Mouse (Mus musculus) midbrain, embryonic 11.5 days (tissue): ENCODE data around the gene Gm27179. TPM values are rescaled to one million over a fixed set of nuclear protein-coding genes. Genes with fewer than 3 reads are reported as not detected.
"Not testable (repeated sequence)": the region's sequence is repeated elsewhere in the genome, so short reads cannot be mapped to it uniquely, and the experiment has no call there.

Experiments used
- ATAC-seq: fragments of 200-750 bp; cut with Nextera tagmentation; 2 replicates; pipeline ENCODE4 v1.8.0; 2017; ENCODE audit warnings: moderate TSS enrichment, moderate library complexity; ENCODE audit not compliant: low FRiP score
- DNase-seq: peaks from one replicate; pipeline ENCODE4 v3.0.0; 2015; ENCODE audit warnings: low spot score; ENCODE audit errors: missing footprints
- H3K27ac ChIP-seq: fragments of 300-500 bp; sonication (generic); 2 replicates; pipeline ENCODE4 v1.5.1; 2014; ENCODE audit warnings: low read depth, low read length
- H3K27me3 ChIP-seq: fragments of 300-500 bp; sonication (generic); 2 replicates; pipeline ENCODE4 v1.6.1; 2014; ENCODE audit warnings: mild to moderate bottlenecking, low read length, moderate library complexity, mixed read lengths; ENCODE audit not compliant: control insufficient read depth, insufficient read depth
- H3K36me3 ChIP-seq: fragments of 300-500 bp; sonication (generic); 2 replicates; pipeline ENCODE4 v1.6.1; 2014; ENCODE audit warnings: mild to moderate bottlenecking, low read length, moderate library complexity, mixed read lengths; ENCODE audit not compliant: control insufficient read depth, insufficient read depth
- H3K4me1 ChIP-seq: fragments of 300-500 bp; sonication (generic); 2 replicates; pipeline ENCODE4 v1.6.1; 2014; ENCODE audit warnings: low read length; ENCODE audit not compliant: control insufficient read depth, insufficient read depth
- H3K4me2 ChIP-seq: fragments of 300-500 bp; sonication (generic); 2 replicates; pipeline ENCODE4 v1.6.1; 2014; ENCODE audit warnings: mild to moderate bottlenecking, moderate library complexity
- H3K4me3 ChIP-seq: fragments of 300-500 bp; sonication (generic); 2 replicates; pipeline ENCODE4 v1.5.1; 2014; ENCODE audit warnings: low read depth, low read length
- H3K9ac ChIP-seq: fragments of 300-500 bp; sonication (generic); 2 replicates; pipeline ENCODE4 v1.6.1; 2014; ENCODE audit warnings: low read length
- H3K9me3 ChIP-seq: fragments of 300-500 bp; sonication (generic); 2 replicates; pipeline ENCODE4 v1.6.1; 2016; ENCODE audit warnings: low read length; ENCODE audit not compliant: control insufficient read depth
- WGBS: fragments of 180-500 bp; shearing (Covaris S2); extraction: QIAGEN DNeasy Blood & Tissue Kit; methylation state at CpG from one replicate; pipeline ENCODE4 v1.1.7; 2014; 5-methylcytosine and 5-hydroxymethylcytosine counted together
- polyA plus RNA-seq: library from polyadenylated mRNA; unstranded; fragments of >200 nt; fragmentation: Nextera tagmentation; extraction: Ambion mirVana; gene quantifications from 2 replicates; pipeline ENCODE4 v1.2.1, GENCODE M21; 2014

Gm27179 gene
- polyA plus RNA-seq, 1 experiment from 2014 or later = not detected

DNA sequence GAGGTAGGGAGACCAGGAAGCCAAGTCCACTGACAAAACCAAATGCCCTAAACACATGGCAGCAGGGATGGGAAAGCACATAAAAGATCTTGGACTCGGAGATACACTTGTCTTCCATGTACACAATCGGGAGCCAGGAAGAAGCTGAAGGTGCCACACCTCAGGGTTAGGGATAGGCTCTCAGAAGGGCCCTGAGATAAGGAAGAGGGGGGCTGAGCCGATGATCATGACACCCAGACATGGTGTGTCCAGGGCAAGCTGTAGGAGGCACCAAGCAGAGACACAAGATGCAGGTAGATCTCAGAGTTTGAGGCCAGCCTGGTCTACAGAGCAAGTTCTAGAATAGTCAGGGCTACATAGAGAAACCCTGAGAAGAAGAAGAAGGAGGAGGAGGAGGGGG lies 17.8 kb downstream of the Gm27179 start:
- H3K4me1 ChIP-seq, H3K4me2 ChIP-seq, H3K9ac ChIP-seq, ATAC-seq, H3K36me3 ChIP-seq, H3K9me3 ChIP-seq, H3K27ac ChIP-seq, DNase-seq, H3K4me3 ChIP-seq, H3K27me3 ChIP-seq: not testable (repeated sequence)
- no CpG with 5 or more reads among the region's 3 CpGs for WGBS

DNA sequence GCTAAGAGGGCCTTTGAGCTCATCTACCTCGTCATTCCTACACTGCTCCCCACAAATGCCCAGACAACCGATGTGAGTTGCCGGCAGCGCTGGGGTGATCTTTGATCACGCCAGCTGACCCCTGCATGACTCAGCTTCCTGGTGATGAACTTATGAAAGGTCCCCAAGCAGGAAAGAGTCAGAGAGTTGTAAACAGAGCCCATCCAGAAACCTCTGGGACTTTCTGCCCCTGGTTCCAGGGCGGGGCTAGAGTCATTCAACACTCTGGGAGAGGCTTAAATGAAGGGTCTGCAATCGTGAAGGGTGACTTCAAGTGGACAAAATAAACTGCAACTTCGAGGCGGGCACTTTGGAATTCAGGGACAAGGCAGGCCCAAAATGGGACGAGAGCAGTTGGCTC lies 24.3 kb downstream of the Gm27179 start:
- not testable (repeated sequence) for ATAC-seq, H3K9me3 ChIP-seq, H3K36me3 ChIP-seq, H3K27me3 ChIP-seq, H3K4me1 ChIP-seq, H3K4me3 ChIP-seq, H3K27ac ChIP-seq, H3K9ac ChIP-seq, H3K4me2 ChIP-seq, DNase-seq
- no CpG with 5 or more reads among the region's 10 CpGs for WGBS

DNA sequence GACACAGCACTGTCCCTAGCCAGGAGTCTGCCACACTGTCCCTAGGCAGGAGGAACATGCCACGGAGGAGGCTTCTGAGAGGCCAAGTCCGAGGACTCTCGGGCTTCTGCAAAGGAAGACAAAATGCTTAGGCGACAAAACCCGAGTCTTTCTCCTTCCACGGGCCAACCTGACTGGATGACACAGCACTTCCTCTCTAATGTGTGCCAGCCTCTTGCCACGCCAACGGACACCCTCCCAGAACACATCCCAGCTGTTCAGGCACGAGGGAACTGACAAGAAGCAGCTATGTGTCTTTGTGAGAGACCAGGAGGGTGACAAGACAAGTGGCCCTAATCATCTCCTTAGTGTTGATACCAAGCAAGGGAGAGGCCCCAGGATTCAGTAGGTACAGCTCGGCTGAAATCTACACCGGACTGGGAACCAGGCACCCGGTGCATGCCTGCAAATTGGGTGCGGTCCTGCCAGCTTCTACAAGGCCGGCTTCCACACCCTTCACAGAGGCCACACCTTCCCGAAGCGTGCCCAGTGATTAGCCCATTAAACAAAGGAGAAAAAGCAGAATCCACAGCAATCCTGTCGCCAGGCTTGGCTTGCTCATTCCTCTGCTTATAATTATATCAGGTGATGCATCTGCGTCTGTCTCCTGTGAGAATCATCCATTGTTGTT lies 26.7 kb downstream of the Gm27179 start:
- ATAC-seq, H3K4me3 ChIP-seq, H3K36me3 ChIP-seq, H3K9ac ChIP-seq, H3K27me3 ChIP-seq, H3K4me1 ChIP-seq, H3K9me3 ChIP-seq, H3K4me2 ChIP-seq, H3K27ac ChIP-seq, DNase-seq: not testable (repeated sequence)
- WGBS = no CpG with 5 or more reads among the region's 18 CpGs

DNA sequence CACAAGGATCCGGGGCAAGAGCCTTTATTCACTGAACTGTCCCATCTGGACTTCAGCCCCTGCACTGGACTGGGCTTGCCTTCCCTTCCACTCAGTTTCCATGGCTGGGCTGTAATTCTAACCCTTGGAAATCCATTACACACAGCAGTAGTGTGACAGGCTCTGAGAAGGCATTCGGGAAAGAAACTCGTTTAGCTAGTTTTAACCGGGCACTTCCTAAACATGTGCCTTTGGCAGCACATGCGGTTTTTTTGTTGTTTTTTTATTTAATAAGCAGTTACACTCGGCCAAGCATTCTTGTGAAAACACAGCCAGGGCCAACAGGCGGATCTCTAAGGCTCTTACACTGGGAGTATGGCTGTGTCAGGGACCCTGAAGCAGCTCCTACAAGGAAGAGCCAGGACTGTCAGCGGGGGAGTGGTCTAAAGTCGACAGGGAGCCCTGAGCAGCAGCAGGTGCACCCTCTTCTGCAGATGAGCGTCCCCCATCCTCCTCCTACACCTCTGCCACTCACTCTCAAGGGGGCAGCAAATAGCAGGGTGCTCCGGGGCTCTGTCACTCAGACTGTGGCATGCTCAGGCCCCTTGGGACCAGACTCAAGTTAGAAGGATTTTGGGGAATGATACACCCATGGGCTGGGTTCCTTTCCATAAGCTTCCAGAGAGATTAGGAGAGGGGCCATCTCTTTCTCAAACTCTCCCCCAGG lies 38.3 kb downstream of the Gm27179 start:
- ATAC-seq, H3K4me3 ChIP-seq: not testable (repeated sequence)
- no CpG with 5 or more reads among the region's 11 CpGs for WGBS

DNA sequence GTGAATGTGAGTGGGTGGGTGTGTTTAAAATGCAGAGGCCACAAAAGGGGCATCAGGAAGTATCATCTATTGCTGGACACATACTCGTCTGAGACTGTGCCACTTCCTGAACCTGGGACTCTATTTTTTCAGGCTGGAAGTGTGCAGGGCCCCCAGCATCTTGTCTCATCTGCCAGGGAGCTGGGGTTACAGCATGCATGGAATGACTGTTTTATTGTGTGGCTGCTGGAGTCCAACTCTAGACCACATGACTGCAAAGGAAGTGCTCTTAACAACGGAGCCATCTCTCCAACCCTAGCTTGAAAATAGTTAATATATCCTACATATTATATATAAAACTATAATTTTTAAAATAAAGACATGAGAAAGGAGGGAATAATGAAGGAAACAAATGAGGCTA lies 39.0 kb downstream of the Gm27179 start:
- H3K27me3 ChIP-seq, H3K4me2 ChIP-seq, H3K9me3 ChIP-seq, ATAC-seq, H3K27ac ChIP-seq, H3K36me3 ChIP-seq, H3K4me3 ChIP-seq, H3K9ac ChIP-seq, H3K4me1 ChIP-seq, DNase-seq: not testable (repeated sequence)
- no CpG with 5 or more reads among the region's 2 CpGs for WGBS

More for the DNA sequence above, 38.3 kb downstream of the Gm27179 start:
- not testable (repeated sequence) for H3K9me3 ChIP-seq, H3K4me2 ChIP-seq, H3K36me3 ChIP-seq, H3K9ac ChIP-seq, H3K27me3 ChIP-seq, H3K27ac ChIP-seq, DNase-seq, H3K4me1 ChIP-seq

DNA sequence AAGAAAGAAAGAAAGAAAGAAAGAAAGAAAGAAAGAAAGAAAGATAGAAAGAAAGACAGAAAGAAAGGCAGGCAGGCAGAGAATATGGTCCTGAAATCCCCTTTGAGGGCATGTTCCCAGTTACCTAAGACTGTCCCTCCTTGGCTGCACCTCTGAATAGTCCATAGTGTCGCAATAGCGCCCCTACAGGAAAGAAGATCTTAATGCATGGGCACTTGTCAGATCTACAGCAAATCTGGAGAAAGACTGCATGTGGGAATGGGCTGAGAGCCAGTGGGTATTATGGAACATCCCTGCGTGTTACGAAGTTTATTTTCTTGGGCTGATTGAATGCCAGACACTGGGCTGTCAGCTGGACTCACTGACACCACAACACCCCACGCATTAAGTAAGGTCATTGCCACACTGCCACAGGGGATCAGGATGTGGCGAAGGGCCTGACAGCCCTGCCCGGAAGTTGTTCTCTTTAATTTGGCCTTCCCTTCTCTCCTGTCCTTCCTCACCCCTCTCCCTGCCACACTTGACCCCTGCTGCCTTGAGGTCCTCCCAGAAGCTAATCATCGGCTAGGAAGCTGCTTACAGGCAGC lies 42.1 kb downstream of the Gm27179 start:
- H3K27ac ChIP-seq, H3K36me3 ChIP-seq, H3K9me3 ChIP-seq, ATAC-seq, H3K9ac ChIP-seq, H3K4me2 ChIP-seq, DNase-seq, H3K27me3 ChIP-seq, H3K4me1 ChIP-seq, H3K4me3 ChIP-seq: not testable (repeated sequence)
- WGBS = no CpG with 5 or more reads among the region's 8 CpGs

DNA sequence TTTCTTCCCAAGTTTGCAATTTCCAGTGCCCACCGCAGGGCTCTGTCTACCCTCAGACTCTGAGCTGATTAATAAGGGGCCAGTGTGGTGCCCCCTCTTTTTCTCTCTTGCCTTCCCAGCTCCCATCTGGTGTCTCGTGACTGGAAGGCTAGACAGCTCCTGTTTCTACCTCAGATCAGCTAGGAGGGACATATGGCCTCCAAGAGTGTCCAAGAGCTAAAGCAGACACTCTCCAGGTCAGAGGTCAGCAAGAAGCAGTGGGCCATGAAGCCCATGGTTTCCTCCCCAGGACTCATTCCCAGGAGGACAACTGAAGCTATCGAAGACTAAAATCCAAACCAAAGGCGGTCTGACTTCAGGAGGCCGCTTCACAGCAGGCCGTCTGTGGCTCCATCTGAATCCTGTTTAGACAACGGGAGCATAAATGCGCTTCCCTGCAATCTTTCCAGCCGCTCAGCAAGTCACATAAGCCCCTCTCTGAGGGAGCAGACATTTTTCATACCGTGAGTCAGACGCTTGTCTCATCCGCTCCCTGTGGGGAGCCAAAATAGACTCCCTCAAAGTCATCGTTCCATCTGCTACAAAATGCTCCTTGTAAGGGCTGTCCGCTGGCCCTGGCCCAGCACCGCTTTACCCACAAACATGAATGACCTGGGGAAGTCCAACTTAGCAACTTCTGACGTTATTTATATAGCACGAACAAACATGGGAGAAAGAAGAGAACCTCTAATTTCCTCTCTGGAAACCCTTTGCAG lies 44.6 kb downstream of the Gm27179 start:
- not testable (repeated sequence) for H3K36me3 ChIP-seq, H3K4me2 ChIP-seq, ATAC-seq, H3K9ac ChIP-seq, DNase-seq, H3K4me1 ChIP-seq, H3K4me3 ChIP-seq, H3K9me3 ChIP-seq, H3K27me3 ChIP-seq, H3K27ac ChIP-seq
- no CpG with 5 or more reads among the region's 17 CpGs for WGBS

DNA sequence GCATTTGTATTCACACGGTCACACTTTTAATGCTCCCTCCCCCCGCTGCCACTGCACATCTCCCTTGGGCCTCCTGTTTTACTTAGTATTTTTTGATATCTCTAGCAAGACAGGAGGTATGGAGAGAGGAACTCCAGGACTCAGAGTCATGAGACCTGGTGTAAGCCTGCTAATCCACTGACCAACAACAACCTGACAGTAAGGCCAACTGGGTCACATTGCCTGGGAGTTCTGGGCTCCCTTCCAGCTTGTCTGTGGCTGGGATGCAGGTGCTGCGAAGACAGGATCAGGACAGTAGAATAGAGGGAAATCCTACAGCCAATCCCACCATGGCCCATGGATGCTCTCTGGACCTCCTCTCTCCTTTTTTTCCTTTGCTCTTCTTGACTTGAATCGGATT lies 47.9 kb downstream of the Gm27179 start:
- not testable (repeated sequence) for H3K27me3 ChIP-seq, H3K4me1 ChIP-seq, DNase-seq, H3K9ac ChIP-seq, H3K36me3 ChIP-seq, H3K27ac ChIP-seq, ATAC-seq, H3K9me3 ChIP-seq, H3K4me2 ChIP-seq, H3K4me3 ChIP-seq
- no CpG with 5 or more reads among the region's 4 CpGs for WGBS
